Mouse (Mus musculus) T-helper 2 cell (primary cell): ENCODE data around the gene 4933405L10Rik.

Source experiments
- in situ Hi-C: fragments of 300-600 bp; cut with MboI, MseI; formaldehyde crosslinking; loops from one replicate; pipeline ENCODE4 v1.15.1; 2025; ENCODE audit warnings: high pct_unique_total_duplicates

Gene 4933405L10Rik

GRCm38 (mm10) chr8:105750606-105751005, 43.2 kb downstream of the 4933405L10Rik start:
- in situ Hi-C loops = no loop called here

GRCm38 (mm10) chr8:105753916-105754315, 46.5 kb downstream of the 4933405L10Rik start:
- in situ Hi-C loops = no loop called here

DNA sequence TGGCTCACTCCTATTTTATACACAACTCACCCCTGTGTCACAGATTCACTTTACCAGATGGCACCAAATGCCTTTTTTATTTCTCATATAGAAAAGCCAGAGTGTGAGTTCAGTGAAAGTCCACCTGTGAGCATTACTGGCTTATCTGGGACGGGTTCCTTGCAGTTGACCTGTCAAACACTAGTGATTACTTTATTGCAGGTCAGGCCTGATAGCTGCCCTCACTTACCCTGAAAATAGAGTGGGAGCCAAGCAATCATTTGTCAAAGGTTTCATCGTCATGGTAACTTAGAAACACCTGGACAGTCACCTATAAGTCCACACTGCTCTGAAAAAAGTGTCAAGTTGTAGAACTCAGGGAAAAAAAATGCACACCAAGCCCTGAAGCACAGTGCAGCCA, 47.2 kb downstream of the 4933405L10Rik start:
- in situ Hi-C loops = no loop called here

GRCm38 (mm10) chr8:105757796-105758276, 50.4 kb downstream of the 4933405L10Rik start:
- in situ Hi-C loops = no loop called here

DNA sequence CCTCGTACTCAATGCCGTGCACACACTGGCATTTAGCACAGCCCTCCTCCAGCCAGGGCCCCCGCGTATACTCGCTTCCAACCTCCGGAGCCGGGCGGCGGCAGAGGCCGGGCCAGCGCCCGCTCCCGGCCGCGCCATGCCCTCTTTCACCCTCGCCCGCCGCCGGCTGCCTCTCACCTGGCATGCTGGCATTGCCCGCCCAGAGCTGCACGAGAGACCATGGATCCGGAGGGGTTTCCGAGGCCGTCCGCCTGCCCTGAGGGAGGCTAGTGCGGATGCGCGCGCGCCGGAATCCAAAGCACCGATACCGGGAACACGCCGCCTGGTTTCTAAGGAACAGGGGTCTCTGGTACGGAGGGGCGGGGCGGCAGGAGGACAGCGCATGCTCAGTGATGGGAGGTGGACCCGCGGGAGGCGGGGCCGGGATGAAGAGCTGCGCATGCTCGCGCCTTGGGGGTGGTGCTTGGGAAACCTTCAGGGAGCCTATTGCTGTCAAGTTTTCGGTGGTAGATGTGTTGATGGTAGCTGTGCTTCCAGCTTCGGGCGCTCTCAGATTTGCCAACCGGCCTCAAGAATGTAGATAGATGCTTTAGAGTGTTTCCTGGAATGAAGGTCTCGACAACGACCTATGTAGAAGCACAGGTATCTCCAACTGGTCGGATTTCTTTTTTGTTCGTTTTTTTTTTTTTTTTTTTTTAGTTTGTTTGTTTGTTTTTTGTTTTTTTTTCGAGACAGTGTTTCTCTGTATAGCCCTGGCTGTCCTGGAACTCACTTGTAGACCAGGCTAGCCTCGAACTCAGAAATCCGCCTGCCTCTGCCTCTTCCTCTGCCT, 51.0 kb downstream of the 4933405L10Rik start, which contains the start of gene Gfod2:
Gfod2 (minus strand) TSS at position 388 of the 832 bp plus-strand sequence.
- in situ Hi-C loops = no loop called here
